Mouse (Mus musculus) thymus, postnatal 4 days (tissue): ENCODE measurements around the gene Trappc2.

Experiments
- DNase-seq: peaks from one replicate; pipeline ENCODE4 v3.0.0; 2021

Trappc2 gene

GRCm38 (mm10) chrX:166440036-166440615, at the start of gene Trappc2:
Trappc2 (plus strand) TSS chrX:166440574.
- no peak for DNase-seq

GRCm38 (mm10) chrX:166393753-166394152, 46.6 kb upstream of the Trappc2 start:
- peak; percentile 29 for DNase-seq

GRCm38 (mm10) chrX:166407865-166408264, 32.5 kb upstream of the Trappc2 start:
- DNase-seq = no peak

GRCm38 (mm10) chrX:166416196-166416595, 24.2 kb upstream of the Trappc2 start:
- peak; percentile 45 for DNase-seq

- no peak for DNase-seq
These were observed 5.6 kb upstream of the Trappc2 start for GRCm38 (mm10) chrX:166434812-166435211.

- peak; percentile 88 for DNase-seq
These were observed 266 bp downstream of the Trappc2 start, which contains the start of gene Ofd1 for GRCm38 (mm10) chrX:166440616-166441063. Ofd1 (minus strand) TSS chrX:166440704.

GRCm38 (mm10) chrX:166444552-166444951, 4.2 kb downstream of the Trappc2 start:
- no peak for DNase-seq

- DNase-seq = no peak
These were observed 13.2 kb downstream of the Trappc2 start for GRCm38 (mm10) chrX:166453532-166453931.

- DNase-seq = no peak
These were observed 14.0 kb downstream of the Trappc2 start for GRCm38 (mm10) chrX:166454331-166454730.

GRCm38 (mm10) chrX:166455525-166455924, 15.2 kb downstream of the Trappc2 start:
- no peak for DNase-seq

GRCm38 (mm10) chrX:166468321-166468720, 27.9 kb downstream of the Trappc2 start:
- no peak for DNase-seq

GRCm38 (mm10) chrX:166472612-166473011, 32.2 kb downstream of the Trappc2 start:
- no peak for DNase-seq

- no peak for DNase-seq
These were observed 37.0 kb downstream of the Trappc2 start for GRCm38 (mm10) chrX:166477393-166477792.

GRCm38 (mm10) chrX:166478631-166479364, 38.4 kb downstream of the Trappc2 start:
- DNase-seq = no peak

GRCm38 (mm10) chrX:166479365-166479983, 39.1 kb downstream of the Trappc2 start, which contains the start of gene Rab9:
Rab9 (minus strand) TSS chrX:166479867.
- DNase-seq = peak; percentile 98

GRCm38 (mm10) chrX:166495052-166495451, 54.7 kb downstream of the Trappc2 start:
- no peak for DNase-seq

- DNase-seq = no peak
These were observed 57.4 kb downstream of the Trappc2 start for GRCm38 (mm10) chrX:166497771-166498170.

GRCm38 (mm10) chrX:166499496-166500190, 59.3 kb downstream of the Trappc2 start:
- DNase-seq = no peak
